Mouse (Mus musculus): Measurements from ENCODE around the gene Hspe1.
"Not testable (repeated sequence)": the region's sequence is repeated elsewhere in the genome, so short reads cannot be mapped to it uniquely, and the experiment has no call there.

Hspe1 gene

GRCm38 (mm10) chr1:55086868-55087400 lies 998 bp upstream of the Hspe1 start:
- DNase-seq: no peak

DNA sequence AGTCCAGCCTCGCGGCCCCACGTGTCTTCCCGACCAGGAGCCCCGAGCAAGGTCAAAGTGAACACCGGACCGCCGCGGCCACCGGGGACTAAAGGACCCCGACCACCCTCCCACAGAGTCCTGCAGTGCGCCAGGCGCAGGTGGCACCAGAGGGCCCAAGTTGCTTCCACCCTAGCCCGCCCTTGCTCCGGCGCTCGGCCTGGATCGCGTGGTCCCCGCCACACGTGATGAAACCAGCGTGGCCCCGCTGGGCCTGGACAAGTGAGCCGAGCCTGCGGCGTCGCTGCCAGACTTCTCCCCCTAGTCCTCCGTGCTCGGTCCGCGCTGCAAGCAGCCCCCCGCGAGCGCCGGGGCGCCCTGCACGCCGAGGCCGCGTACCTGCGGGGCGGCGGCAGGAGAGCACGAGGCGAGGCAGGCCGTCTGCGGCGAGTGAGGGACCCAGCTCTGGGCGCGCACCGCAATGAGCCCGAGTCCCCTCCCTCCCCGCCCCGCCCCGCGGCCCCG lies 479 bp upstream of the Hspe1 start:
- DNase-seq: no peak

GRCm38 (mm10) chr1:55088611-55089497 lies 922 bp downstream of the Hspe1 start:
- DNase-seq: no peak

GRCm38 (mm10) chr1:55089498-55090064 lies 1.6 kb downstream of the Hspe1 start:
- DNase-seq: no peak

DNA sequence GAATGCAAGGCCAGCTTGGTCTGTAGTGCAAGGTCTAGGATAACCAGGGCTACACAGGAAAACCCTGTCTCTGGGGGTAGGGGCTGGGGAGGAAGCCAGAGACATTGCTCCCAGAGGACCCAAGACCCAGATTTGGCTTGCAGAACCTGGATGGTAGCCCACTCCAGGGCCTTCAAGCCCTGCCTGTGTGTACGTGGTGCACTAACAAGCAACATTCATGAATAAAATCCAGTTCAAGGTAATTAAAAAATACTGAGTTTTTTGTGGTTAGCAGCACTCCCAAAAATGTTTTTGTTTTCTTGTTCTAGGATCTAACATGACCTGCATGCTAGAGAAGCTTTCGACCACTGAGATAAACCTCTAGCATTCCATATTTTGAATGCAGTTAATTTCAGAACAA lies 4.1 kb downstream of the Hspe1 start:
- no peak for DNase-seq

GRCm38 (mm10) chr1:55092469-55092868 lies 4.5 kb downstream of the Hspe1 start:
- no peak for DNase-seq

DNA sequence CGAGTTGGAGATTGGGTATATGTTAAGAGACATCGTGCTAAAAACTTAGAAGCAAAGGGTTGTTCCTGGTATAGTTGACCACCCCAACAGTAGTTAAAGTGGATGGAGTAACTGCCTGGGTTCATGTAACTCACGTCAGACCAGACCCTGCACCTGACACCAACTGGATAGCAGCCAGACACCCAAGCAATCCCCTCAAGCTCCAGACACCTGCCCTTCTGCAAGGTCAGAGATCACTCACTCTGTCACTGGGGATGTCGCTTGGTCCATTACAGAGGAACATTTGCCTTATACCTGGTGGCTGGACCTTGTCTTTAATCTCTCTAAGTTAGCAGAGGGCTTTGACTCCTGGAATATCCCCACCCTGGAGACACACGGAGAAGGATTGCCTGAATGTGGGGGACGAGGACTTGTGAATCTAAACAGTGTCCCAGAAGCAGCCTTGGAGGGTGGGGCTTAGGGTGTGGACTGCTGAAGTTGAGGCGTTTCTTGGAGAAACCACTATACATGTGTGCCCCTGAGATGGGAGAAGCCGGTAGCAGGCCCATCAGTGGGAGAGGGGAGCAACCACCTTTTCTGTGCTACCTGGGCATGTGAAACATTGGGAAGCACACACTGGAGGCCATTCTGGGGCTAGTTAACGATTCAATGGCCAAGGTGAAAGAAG lies 19.1 kb downstream of the Hspe1 start:
- no peak for DNase-seq

- DNase-seq: no peak
Observed at GRCm38 (mm10) chr1:55107644-55108043, 19.7 kb downstream of the Hspe1 start.

GRCm38 (mm10) chr1:55108473-55108872 lies 20.5 kb downstream of the Hspe1 start:
- DNase-seq: no peak

DNA sequence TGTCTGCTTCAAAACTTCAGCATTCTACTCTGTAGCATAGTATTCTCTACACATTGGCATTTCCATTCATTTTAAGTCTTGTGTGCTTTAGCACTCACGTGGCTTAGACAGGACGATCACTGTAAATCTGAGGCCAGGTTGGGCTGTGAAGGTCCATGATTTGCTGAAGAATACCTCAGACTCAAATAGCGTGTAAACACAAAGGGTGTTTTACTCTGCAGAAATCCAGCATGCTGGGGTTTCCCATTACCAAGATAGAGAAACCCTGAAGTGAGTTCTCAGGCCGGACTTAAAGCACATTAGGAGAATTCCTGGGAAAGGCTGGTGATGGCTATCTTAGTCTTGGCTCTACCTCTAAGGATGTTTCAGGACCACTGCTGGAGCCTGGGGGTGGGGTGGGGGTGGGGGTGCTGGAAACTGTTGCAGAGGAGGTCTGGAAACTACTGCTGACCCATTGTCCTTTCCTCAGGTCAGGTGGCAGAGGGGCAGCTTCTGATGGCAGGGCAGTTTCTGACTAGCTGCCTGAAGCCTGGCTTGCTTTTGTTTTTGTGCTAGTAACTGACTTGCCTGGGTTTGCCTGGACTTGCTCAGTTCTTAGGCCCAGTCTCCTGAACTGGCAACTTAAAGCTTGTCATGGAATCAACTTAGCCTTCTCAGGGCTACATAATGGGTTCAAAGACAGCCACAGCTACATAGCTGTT lies 21.3 kb downstream of the Hspe1 start:
- no peak for DNase-seq

DNA sequence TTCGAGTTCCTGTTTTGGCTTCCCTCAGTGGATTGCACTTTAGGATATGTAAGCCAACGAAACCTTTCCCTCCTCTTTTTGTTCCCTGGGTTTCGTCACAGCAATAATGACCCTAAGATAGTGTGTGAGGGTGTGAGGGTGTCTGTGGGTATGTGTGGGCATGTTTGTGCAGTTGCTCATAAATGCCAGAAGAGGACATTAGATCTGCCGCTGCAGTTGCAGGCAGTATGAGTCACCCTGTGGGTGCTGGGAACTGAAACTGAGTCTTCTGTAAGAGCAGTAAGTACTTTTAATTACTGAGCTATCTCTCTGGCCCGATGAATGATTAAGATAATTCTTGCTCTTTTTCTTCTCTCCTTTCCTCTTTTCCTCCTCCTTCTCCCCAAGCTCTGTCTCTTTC lies 35.1 kb downstream of the Hspe1 start:
- DNase-seq: no peak

- no peak for DNase-seq
Observed at GRCm38 (mm10) chr1:55123561-55123960, 35.6 kb downstream of the Hspe1 start.

DNA sequence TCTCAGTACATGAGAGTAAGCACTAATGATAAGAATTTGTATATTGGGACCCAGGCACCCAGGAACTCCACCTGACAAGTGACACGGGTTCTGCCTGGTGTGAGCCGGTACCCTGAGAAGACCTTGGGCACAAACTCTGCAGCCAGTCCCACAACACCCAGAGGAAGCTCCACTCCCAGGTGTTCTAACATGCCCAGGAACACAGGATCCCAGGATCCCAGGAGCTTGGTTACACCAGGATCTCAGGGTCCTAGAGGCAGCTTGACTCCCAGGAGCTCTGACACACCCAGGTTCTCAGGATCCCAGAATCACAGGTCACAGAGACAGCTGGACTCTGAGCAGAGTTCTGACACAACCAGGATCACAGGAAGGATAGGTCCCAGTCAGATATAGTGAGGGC lies 36.2 kb downstream of the Hspe1 start:
- DNase-seq: not testable (repeated sequence)

- no peak for DNase-seq
Observed at GRCm38 (mm10) chr1:55129716-55130115, 41.8 kb downstream of the Hspe1 start.

GRCm38 (mm10) chr1:55130190-55130916 lies 42.4 kb downstream of the Hspe1 start:
- DNase-seq: no peak

DNA sequence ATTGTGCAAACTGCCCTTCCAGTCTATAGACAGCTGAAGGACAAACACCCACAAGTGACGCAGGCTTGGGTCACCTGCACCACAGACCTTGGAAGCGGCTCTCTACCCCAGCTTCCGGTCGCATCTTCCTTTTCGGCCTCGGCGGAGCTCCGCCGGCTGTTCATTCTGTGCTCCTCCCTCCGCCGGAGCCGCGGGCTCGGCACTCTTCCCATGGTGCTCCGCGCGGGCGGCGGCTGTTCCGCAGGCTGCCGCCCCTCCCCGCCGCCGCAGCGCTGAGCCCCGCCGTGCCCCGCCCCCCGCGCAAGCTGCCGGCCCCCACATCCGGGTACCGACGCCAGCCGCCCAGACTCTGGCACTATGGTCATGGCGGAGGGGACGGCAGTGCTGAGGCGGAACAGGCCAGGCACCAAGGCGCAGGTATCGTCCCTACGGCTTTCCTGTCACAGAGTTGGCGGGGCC lies 43.0 kb downstream of the Hspe1 start, which contains the start of gene Mob4:
Mob4 (plus strand) TSS at position 289 of the 459 bp plus-strand sequence.
- DNase-seq: peak; percentile 93

- DNase-seq: no peak
Observed at GRCm38 (mm10) chr1:55131424-55132014, 43.6 kb downstream of the Hspe1 start.

DNA sequence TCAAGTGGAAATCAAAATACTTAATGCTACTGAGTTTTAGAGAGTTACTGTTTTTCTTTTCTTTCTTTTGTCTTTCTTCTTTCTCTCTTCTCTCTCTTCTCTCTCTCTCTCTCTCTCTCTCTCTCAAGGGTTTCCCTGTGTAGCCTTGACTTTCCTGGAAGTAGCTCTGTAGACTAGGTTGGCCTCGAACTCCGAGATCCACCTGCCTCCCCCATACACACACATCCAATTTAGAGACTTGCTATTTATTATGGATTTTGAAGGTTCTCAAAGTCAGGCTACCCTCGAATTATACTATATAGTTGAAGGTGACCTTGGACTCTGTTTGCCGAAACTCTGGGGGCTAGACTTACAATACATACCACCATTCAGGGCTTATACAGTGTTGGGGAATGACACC lies 44.4 kb downstream of the Hspe1 start:
- DNase-seq: no peak

DNA sequence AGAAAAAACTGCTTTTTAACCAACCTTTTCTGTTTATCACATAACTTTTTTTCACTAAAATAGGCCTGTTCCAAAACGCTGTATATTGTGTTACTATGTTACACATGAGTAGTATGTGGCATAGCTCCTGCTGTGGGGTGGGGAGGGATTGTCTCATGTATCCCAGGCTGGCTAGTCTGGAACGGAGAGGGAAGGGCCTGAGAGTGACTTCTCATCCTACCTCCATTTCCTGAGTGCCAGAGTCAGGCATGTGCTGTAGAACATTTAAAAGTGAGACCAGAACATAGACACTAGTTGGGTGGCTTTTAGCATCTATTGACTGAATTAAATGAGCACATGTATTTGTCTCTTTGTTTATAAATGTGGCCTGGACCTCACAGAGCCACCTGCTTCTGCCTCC lies 45.2 kb downstream of the Hspe1 start:
- DNase-seq: no peak

GRCm38 (mm10) chr1:55134301-55134700 lies 46.4 kb downstream of the Hspe1 start:
- no peak for DNase-seq

DNA sequence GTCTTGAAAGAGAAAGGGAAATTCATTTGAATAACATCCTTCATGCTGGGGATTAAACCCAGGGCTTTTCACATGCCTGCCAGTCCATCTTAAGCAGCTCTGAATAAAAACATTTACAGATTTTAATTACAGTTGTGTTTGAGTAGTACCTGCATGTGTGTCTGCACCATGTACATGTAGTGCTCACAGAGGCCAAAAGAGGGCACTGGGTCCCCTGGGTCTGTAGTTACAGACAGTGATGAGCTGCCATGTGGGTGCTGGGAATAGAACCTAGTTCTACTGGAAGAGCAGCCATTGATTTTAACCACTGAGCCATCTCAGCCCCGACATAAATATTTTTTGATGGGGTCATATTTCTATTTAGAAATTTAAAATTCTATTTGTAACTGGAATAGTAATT lies 47.9 kb downstream of the Hspe1 start:
- DNase-seq: no peak

Measured in right cerebral cortex, adult 18-20 months (tissue).